Mouse (Mus musculus): ENCODE results near the gene Gjb1.

GRCm38 (mm10) chrX:101423462-101423861 is 47.3 kb downstream of the Gjb1 start:
- TF ChIP-seq USF1 (IDR thresholded peaks at IDR 0.05; ENCODE audit: low read depth), result no peak
- TF ChIP-seq POLR2A (IDR thresholded peaks at IDR 0.05; ENCODE audit: insufficient read length, low read depth), result no peak
- no peak for TF ChIP-seq MAX (IDR thresholded peaks at IDR 0.05; ENCODE audit: low read depth)
- no peak for TF ChIP-seq CEBPB (IDR thresholded peaks at IDR 0.05; ENCODE audit: insufficient read depth, poor library complexity, severe bottlenecking)
- TF ChIP-seq MYOD1 (IDR thresholded peaks at IDR 0.05; ENCODE audit: control insufficient read depth in 1 of 3, insufficient read length in 2 of 3, low read depth in 2 of 3), result no peak
- TF ChIP-seq POLR2AphosphoS2 (IDR thresholded peaks at IDR 0.05; ENCODE audit: insufficient read length, low read depth), result no peak

Measured in myocyte (in vitro differentiated cells).